Mouse (Mus musculus): ENCODE data around the gene Tbc1d16. TPM values are rescaled to one million over a fixed set of nuclear protein-coding genes. Genes with fewer than 3 reads are reported as not detected.

Gene Tbc1d16
- total RNA-seq, 2 experiments from 2014 or later = 14.3 to 18.5 TPM

GRCm38 (mm10) chr11:119210321-119211100, 17.8 kb downstream of the Tbc1d16 start:
- peak; percentile 86 for DNase-seq
- intact Hi-C loops (cut with DNase I; ENCODE audit: low total_unique reads) = no loop called here

GRCm38 (mm10) chr11:119209371-119210025, 18.8 kb downstream of the Tbc1d16 start:
- intact Hi-C loops (cut with DNase I; ENCODE audit: low total_unique reads) = loop anchor here (5.0 kb wide), 1 partner anchor 38 kb away; no protein-coding TSS in a partner anchor
- DNase-seq = peak; percentile 72

GRCm38 (mm10) chr11:119208870-119209370, 19.4 kb downstream of the Tbc1d16 start:
- intact Hi-C loops (cut with DNase I; ENCODE audit: low total_unique reads) = loop anchor here (5.0 kb wide), 1 partner anchor 38 kb away; no protein-coding TSS in a partner anchor
- DNase-seq = no peak

GRCm38 (mm10) chr11:119207986-119208385, 20.3 kb downstream of the Tbc1d16 start:
- intact Hi-C loops (cut with DNase I; ENCODE audit: low total_unique reads) = loop anchor here (5.0 kb wide), 1 partner anchor 39 kb away; no protein-coding TSS in a partner anchor
- DNase-seq = no peak

- DNase-seq = peak; percentile 76
- intact Hi-C loops (cut with DNase I; ENCODE audit: low total_unique reads) = loop anchor here (5.0 kb wide), 1 partner anchor 41 kb away; no protein-coding TSS in a partner anchor
Measured at GRCm38 (mm10) chr11:119206562-119206961, 21.7 kb downstream of the Tbc1d16 start.

GRCm38 (mm10) chr11:119205738-119206137, 22.6 kb downstream of the Tbc1d16 start:
- intact Hi-C loops (cut with DNase I; ENCODE audit: low total_unique reads) = loop anchor here (5.0 kb wide), 1 partner anchor 42 kb away; no protein-coding TSS in a partner anchor
- DNase-seq = no peak

- peak; percentile 26 for DNase-seq
- intact Hi-C loops (cut with DNase I; ENCODE audit: low total_unique reads) = no loop called here
Measured at GRCm38 (mm10) chr11:119203423-119203822, 24.9 kb downstream of the Tbc1d16 start.

GRCm38 (mm10) chr11:119199233-119199601, 29.1 kb downstream of the Tbc1d16 start:
- DNase-seq = no peak
- intact Hi-C loops (cut with DNase I; ENCODE audit: low total_unique reads) = no loop called here

GRCm38 (mm10) chr11:119198564-119199232, 29.6 kb downstream of the Tbc1d16 start:
- DNase-seq = peak; percentile 38
- intact Hi-C loops (cut with DNase I; ENCODE audit: low total_unique reads) = no loop called here

- DNase-seq = no peak
- intact Hi-C loops (cut with DNase I; ENCODE audit: low total_unique reads) = no loop called here
Measured at GRCm38 (mm10) chr11:119197618-119198563, 30.4 kb downstream of the Tbc1d16 start.

GRCm38 (mm10) chr11:119192605-119193004, 35.7 kb downstream of the Tbc1d16 start:
- intact Hi-C loops (cut with DNase I; ENCODE audit: low total_unique reads) = no loop called here
- no peak for DNase-seq

- intact Hi-C loops (cut with DNase I; ENCODE audit: low total_unique reads) = no loop called here
Measured at GRCm38 (mm10) chr11:119192176-119192575, 36.1 kb downstream of the Tbc1d16 start.

GRCm38 (mm10) chr11:119191606-119192081, 36.7 kb downstream of the Tbc1d16 start:
- no peak for DNase-seq
- intact Hi-C loops (cut with DNase I; ENCODE audit: low total_unique reads) = no loop called here

More at GRCm38 (mm10) chr11:119192176-119192575, 36.1 kb downstream of the Tbc1d16 start:
- DNase-seq = no peak

GRCm38 (mm10) chr11:119190498-119190897, 37.8 kb downstream of the Tbc1d16 start:
- intact Hi-C loops (cut with DNase I; ENCODE audit: low total_unique reads) = no loop called here
- DNase-seq = peak; percentile 77

- intact Hi-C loops (cut with DNase I; ENCODE audit: low total_unique reads) = loop anchor here (2.0 to 10.0 kb wide), 2 partner anchors 105 to 155 kb away; partner anchors contain the start of gene Cbx4
- DNase-seq = no peak
Measured at GRCm38 (mm10) chr11:119189319-119189718, 39.0 kb downstream of the Tbc1d16 start.

GRCm38 (mm10) chr11:119188389-119188788, 39.9 kb downstream of the Tbc1d16 start:
- intact Hi-C loops (cut with DNase I; ENCODE audit: low total_unique reads) = loop anchor here (2.0 to 10.0 kb wide), 2 partner anchors 104 to 154 kb away; partner anchors contain the start of gene Cbx4
- no peak for DNase-seq

- DNase-seq = no peak
- intact Hi-C loops (cut with DNase I; ENCODE audit: low total_unique reads) = loop anchor here (2.0 to 10.0 kb wide), 2 partner anchors 103 to 153 kb away; partner anchors contain the start of gene Cbx4
Measured at GRCm38 (mm10) chr11:119187800-119188197, 40.5 kb downstream of the Tbc1d16 start.
